Mouse (Mus musculus) frontal cortex, adult 2 months (tissue): ENCODE results near the gene Muc1. TPM values are rescaled to one million over a fixed set of nuclear protein-coding genes. Genes with fewer than 3 reads are reported as not detected.

Experiments
- polyA plus RNA-seq: library from polyadenylated mRNA; depleted of rRNA; stranded (reverse); fragments of >200 nt; gene quantifications from 2 replicates; pipeline ENCODE4 v1.2.3, GENCODE M21; 2012; rRNA removed

Muc1 gene
- polyA plus RNA-seq, 1 experiment, result 1.1 TPM

Other genes with a start within 250 kb of the Muc1 start
- 153 and 157 TPM in 2 replicates for gene Rusc1, start 135.7 kb upstream of the Muc1 start, polyA plus RNA-seq
- gene Gm43738, start 128.0 kb upstream of the Muc1 start, polyA plus RNA-seq, result 0.08 TPM in 1 of 2 replicates, not detected in the other
- gene Fdps, start 127.1 kb upstream of the Muc1 start, polyA plus RNA-seq, result 97.5 and 98.5 TPM in 2 replicates
- gene Pklr, start 92.9 kb upstream of the Muc1 start, polyA plus RNA-seq, result not detected in 2 replicates
- gene Hcn3, start 68.9 kb upstream of the Muc1 start, polyA plus RNA-seq, result 33.3 and 36.8 TPM in 2 replicates
- 71.1 and 76.2 TPM in 2 replicates for gene Clk2, start 64.3 kb upstream of the Muc1 start, polyA plus RNA-seq
- gene Scamp3, start 51.6 kb upstream of the Muc1 start, polyA plus RNA-seq, result 95.7 and 97.7 TPM in 2 replicates
- 77.0 and 78.8 TPM in 2 replicates for gene Fam189b, start 45.9 kb upstream of the Muc1 start, polyA plus RNA-seq
- 65.4 and 68.7 TPM in 2 replicates for gene Gba, start 26.1 kb upstream of the Muc1 start, polyA plus RNA-seq
- 51.0 and 57.4 TPM in 2 replicates for gene Thbs3, start 13.9 kb upstream of the Muc1 start, polyA plus RNA-seq
- 136 and 142 TPM in 2 replicates for gene Mtx1, start 2.0 kb upstream of the Muc1 start, polyA plus RNA-seq
- 53.0 and 66.4 TPM in 2 replicates for gene Krtcap2, start 16.9 kb downstream of the Muc1 start, polyA plus RNA-seq
- gene Trim46, start 17.3 kb downstream of the Muc1 start, polyA plus RNA-seq, result 96.7 and 99.7 TPM in 2 replicates
- gene Dpm3, start 30.3 kb downstream of the Muc1 start, polyA plus RNA-seq, result 131 and 188 TPM in 2 replicates
- 90.0 and 93.9 TPM in 2 replicates for gene Slc50a1, start 41.5 kb downstream of the Muc1 start, polyA plus RNA-seq
- 7.3 and 7.9 TPM in 2 replicates for gene Efna1, start 52.1 kb downstream of the Muc1 start, polyA plus RNA-seq
- 68.0 and 78.5 TPM in 2 replicates for gene Efna3, start 93.9 kb downstream of the Muc1 start, polyA plus RNA-seq
- gene Efna4, start 109.0 kb downstream of the Muc1 start, polyA plus RNA-seq, result 0.76 and 1.2 TPM in 2 replicates
- gene Adam15, start 120.9 kb downstream of the Muc1 start, polyA plus RNA-seq, result 148 and 157 TPM in 2 replicates
- gene Dcst2, start 132.9 kb downstream of the Muc1 start, polyA plus RNA-seq, result 0.68 and 0.86 TPM in 2 replicates
- 0.08 TPM in 2 replicates for gene Dcst1, start 136.2 kb downstream of the Muc1 start, polyA plus RNA-seq
- gene Zbtb7b, start 165.7 kb downstream of the Muc1 start, polyA plus RNA-seq, result 15.2 and 15.3 TPM in 2 replicates
- gene Lenep, start 173.7 kb downstream of the Muc1 start, polyA plus RNA-seq, result 5.1 and 6.3 TPM in 2 replicates
- 43.7 and 47.7 TPM in 2 replicates for gene Flad1, start 182.8 kb downstream of the Muc1 start, polyA plus RNA-seq
- 7.1 TPM in 2 replicates for gene Cks1b, start 189.3 kb downstream of the Muc1 start, polyA plus RNA-seq
- 18.2 and 18.6 TPM in 2 replicates for gene Shc1, start 189.4 kb downstream of the Muc1 start, polyA plus RNA-seq
- gene Pygo2, start 201.2 kb downstream of the Muc1 start, polyA plus RNA-seq, result 42.5 and 51.0 TPM in 2 replicates
- 34.8 and 38.9 TPM in 2 replicates for gene Pbxip1, start 207.6 kb downstream of the Muc1 start, polyA plus RNA-seq
- 69.0 and 76.7 TPM in 2 replicates for gene Pmvk, start 225.5 kb downstream of the Muc1 start, polyA plus RNA-seq